ENCODE assay signal across 21 mouse cellular contexts in genomic region chr5:116566385-116567045, GRCm38 (mm10). TPM values are rescaled to one million over a fixed set of nuclear protein-coding genes. Genes with fewer than 3 reads are reported as not detected.
DNase-seq lines count a peak whose midpoint lies in the region; ATAC-seq lines count a peak whose summit lies in the region.
"Had no signal": no experiment of that assay in that cellular context is flagged by ENCODE, and none has a peak within 500 bp of the region (broad histone marks: within the 10 kb centered on the region; RNA-seq: fewer than 3 reads in every experiment).

No protein-coding gene starts in this region.

- H3K4me2 ChIP-seq in forebrain, embryonic 14.5 days (ENCODE audit: low read length), result no peak overlapping the region
- no peak overlapping the region for H3K4me2 ChIP-seq in midbrain, embryonic 15.5 days
- H3K4me2 ChIP-seq: embryonic facial prominence, embryonic 12.5 days; hindbrain, embryonic 14.5 days; intestine, embryonic 15.5 days; limb, embryonic 13.5 days; lung, embryonic 15.5 days had no signal

- H3K4me3 ChIP-seq in forebrain, embryonic 14.5 days (ENCODE audit: low read depth, low read length), result no peak overlapping the region
- H3K4me3 ChIP-seq in forebrain, embryonic 10.5 days, result no peak overlapping the region
- H3K4me3 ChIP-seq in midbrain, embryonic 10.5 days, result no peak overlapping the region
- H3K4me3 ChIP-seq in midbrain, embryonic 15.5 days, result no peak overlapping the region
- H3K4me3 ChIP-seq: embryonic facial prominence, embryonic 12.5 days; erythroblast, embryonic 14.5 days; intestine, embryonic 15.5 days; limb, embryonic 13.5 days; lung, embryonic 15.5 days had no signal

- 61% methylated on average over 14 of the region's 14 CpGs for WGBS in forebrain, embryonic 14.5 days
- WGBS in forebrain, embryonic 10.5 days, result 89% methylated on average over 14 of the region's 14 CpGs
- whole genome bisulfite sequencing in midbrain, embryonic 10.5 days, result 92% methylated on average over 14 of the region's 14 CpGs
- WGBS in midbrain, embryonic 15.5 days, result 62% methylated on average over 14 of the region's 14 CpGs

- H3K27me3 ChIP-seq in forebrain, embryonic 14.5 days (replicated peaks; ENCODE audit: control insufficient read depth, insufficient read depth, low read length), result no peaks in the 10 kb centered on the region
- no peaks in the 10 kb centered on the region for H3K27me3 ChIP-seq in forebrain, embryonic 10.5 days (ENCODE audit: poor library complexity, severe bottlenecking)
- H3K27me3 ChIP-seq in midbrain, embryonic 10.5 days (ENCODE audit: low read depth, poor library complexity, severe bottlenecking), result no peaks in the 10 kb centered on the region
- no peaks in the 10 kb centered on the region for H3K27me3 ChIP-seq in midbrain, embryonic 15.5 days (replicated peaks)
- H3K27me3 ChIP-seq: embryonic facial prominence, embryonic 12.5 days; intestine, embryonic 15.5 days; lung, embryonic 15.5 days had no signal

- 0 out of 2 replicates have a peak, but pooled peaks cover 7% of the 10 kb centered on the region for H3K36me3 ChIP-seq in forebrain, embryonic 14.5 days (ENCODE audit: control insufficient read depth, insufficient read depth, low read length)
- H3K36me3 ChIP-seq in forebrain, embryonic 10.5 days (replicated peaks), result no peaks in the 10 kb centered on the region; the same call in 1 of the 2 replicates
- H3K36me3 ChIP-seq in midbrain, embryonic 10.5 days, result peaks cover 20% of the 10 kb centered on the region
- no peaks in the 10 kb centered on the region for H3K36me3 ChIP-seq in midbrain, embryonic 15.5 days (replicated peaks)
- H3K36me3 ChIP-seq: embryonic facial prominence, embryonic 12.5 days; intestine, embryonic 15.5 days; limb, embryonic 13.5 days; lung, embryonic 15.5 days had no signal

- peak overlapping the region; percentile 33; the same call in 1 of the 2 replicates for H3K27ac ChIP-seq in forebrain, embryonic 14.5 days (ENCODE audit: low read depth, low read length)
- H3K27ac ChIP-seq in forebrain, embryonic 10.5 days, result no peak overlapping the region
- 0 out of 2 replicates have a peak overlapping the region, but pooled peaks have one; percentile 28 for H3K27ac ChIP-seq in midbrain, embryonic 10.5 days (replicated peaks)
- no peak overlapping the region for H3K27ac ChIP-seq in midbrain, embryonic 15.5 days
- H3K27ac ChIP-seq: embryonic facial prominence, embryonic 12.5 days; hindbrain, embryonic 14.5 days; intestine, embryonic 15.5 days; limb, embryonic 13.5 days; liver, embryonic 14.5 days; lung, embryonic 15.5 days had no signal

- ATAC-seq in forebrain, embryonic 14.5 days, result no peak
- ATAC-seq in midbrain, embryonic 15.5 days (replicated peaks), result no peak
- ATAC-seq in CD4-positive, CD25-positive, alpha-beta regulatory T cell, adult 4 months, result no peak
- ATAC-seq: intestine, embryonic 15.5 days had no signal

- no peaks in the 10 kb centered on the region for H3K9me3 ChIP-seq in forebrain, embryonic 14.5 days (replicated peaks; ENCODE audit: control insufficient read depth, low read length)
- H3K9me3 ChIP-seq in forebrain, embryonic 10.5 days, result no peaks in the 10 kb centered on the region
- H3K9me3 ChIP-seq in midbrain, embryonic 10.5 days (replicated peaks), result no peaks in the 10 kb centered on the region
- H3K9me3 ChIP-seq in midbrain, embryonic 15.5 days, result no peaks in the 10 kb centered on the region
- H3K9me3 ChIP-seq: embryonic facial prominence, embryonic 12.5 days; intestine, embryonic 15.5 days; limb, embryonic 13.5 days; lung, embryonic 15.5 days had no signal

- H3K9ac ChIP-seq in forebrain, embryonic 14.5 days (ENCODE audit: low read length), result no peak overlapping the region
- no peak overlapping the region for H3K9ac ChIP-seq in midbrain, embryonic 15.5 days
- H3K9ac ChIP-seq: embryonic facial prominence, embryonic 12.5 days; hindbrain, embryonic 14.5 days; intestine, embryonic 15.5 days; limb, embryonic 13.5 days; liver, embryonic 14.5 days; lung, embryonic 15.5 days had no signal

- DNase-seq in forebrain, embryonic 14.5 days (ENCODE audit: low spot score), result peak; percentile 54
- no peak for DNase-seq in forebrain, embryonic 10.5 days (ENCODE audit: extremely low spot score, low spot score)
- no peak for DNase-seq in midbrain, embryonic 10.5 days (ENCODE audit: low spot score)
- peak; percentile 59 for DNase-seq in adrenal gland, postnatal 14 days
- peak; percentile 59 to 67 for DNase-seq in cerebellum, postnatal 10 days
- DNase-seq in frontal cortex, adult 2 months (ENCODE audit: extremely low spot score in 1 of 2, low spot score in 1 of 2), result no peak
- DNase-seq: heart, postnatal 10 days; kidney, adult 9 months; kidney, postnatal 36 days; layer of hippocampus, adult 9-11 months; lung, postnatal 4 days; thymus, postnatal 36 days had no signal

- H3K4me1 ChIP-seq in forebrain, embryonic 14.5 days (ENCODE audit: control insufficient read depth, insufficient read depth, low read length), result peaks cover 21% of the 10 kb centered on the region
- H3K4me1 ChIP-seq in forebrain, embryonic 10.5 days, result peaks cover 31% of the 10 kb centered on the region
- H3K4me1 ChIP-seq in midbrain, embryonic 10.5 days, result peaks cover 31% of the 10 kb centered on the region
- H3K4me1 ChIP-seq in midbrain, embryonic 15.5 days, result peaks cover 24% of the 10 kb centered on the region
- H3K4me1 ChIP-seq: intestine, embryonic 15.5 days; lung, embryonic 15.5 days had no signal

RNA-seq across cellular contexts. Expression of gene Srrm4, which starts 25.1 kb away (rescaled TPM):
- 20.0 and 28.8 TPM in 2 replicates for polyA plus RNA-seq in forebrain, embryonic 14.5 days (2014; fragmentation: Nextera tagmentation; extraction: Ambion mirVana)
- 4.9 and 6.4 TPM in 2 replicates for polyA plus RNA-seq in forebrain, embryonic 10.5 days (2016; fragmentation: Nextera tagmentation; extraction: Ambion mirVana)
- polyA plus RNA-seq in midbrain, embryonic 10.5 days (2016; fragmentation: Nextera tagmentation; extraction: Ambion mirVana), result 10.0 and 14.6 TPM in 2 replicates
- polyA plus RNA-seq in midbrain, embryonic 15.5 days (2015; fragmentation: Nextera tagmentation; extraction: Ambion mirVana), result 19.3 and 20.0 TPM in 2 replicates
- 1.9 and 2.0 TPM in 2 replicates for total RNA-seq in adrenal gland, postnatal 14 days (2021)
- under 1 TPM in 1 of 2 experiments, not detected in 1; 1.00 TPM for polyA plus RNA-seq in CD4-positive, CD25-positive, alpha-beta regulatory T cell, adult 4 months (2017; shearing (Covaris generic))
- 27.8 and 28.6 TPM in 2 replicates for polyA plus RNA-seq in frontal cortex, adult 2 months (2012; rRNA removed)
- polyA plus RNA-seq: erythroblast, embryonic 14.5 days had no signal

Comparison
In these comparisons a context has a peak if more than half of its experiments do, and no peak if none do; other contexts are left out.
1. DNase-seq: peak in forebrain, embryonic 14.5 days (single experiment), adrenal gland, postnatal 14 days (single experiment) and cerebellum, postnatal 10 days (2 of 2); none in forebrain, embryonic 10.5 days (single experiment), midbrain, embryonic 10.5 days (single experiment) and frontal cortex, adult 2 months (0 of 2).
2. H3K27ac ChIP-seq: peak in forebrain, embryonic 14.5 days (single experiment) and midbrain, embryonic 10.5 days (single experiment); none in forebrain, embryonic 10.5 days (single experiment) and midbrain, embryonic 15.5 days (single experiment).